Mouse (Mus musculus) liver, embryonic 13.5 days (tissue): ENCODE results near the gene Cops3. TPM values are rescaled to one million over a fixed set of nuclear protein-coding genes. Genes with fewer than 3 reads are reported as not detected.

Experiments used
- ATAC-seq: fragments of 200-750 bp; cut with Nextera tagmentation; 2 replicates; pipeline ENCODE4 v1.8.0; 2017; ENCODE audit warnings: low read depth, mild to moderate bottlenecking, moderate number of reproducible peaks, moderate library complexity
- DNase-seq: peaks from one replicate; pipeline ENCODE4 v3.0.0; 2022
- H3K27ac ChIP-seq: fragments of 300-500 bp; sonication (generic); 2 replicates; pipeline ENCODE4 v1.5.1; 2015; ENCODE audit warnings: moderate library complexity, mild to moderate bottlenecking, inconsistent platforms
- H3K27me3 ChIP-seq: fragments of 300-500 bp; sonication (generic); 2 replicates; pipeline ENCODE4 v1.6.1; 2015; ENCODE audit warnings: mild to moderate bottlenecking, inconsistent platforms
- H3K36me3 ChIP-seq: fragments of 300-500 bp; sonication (generic); 2 replicates; pipeline ENCODE4 v1.6.1; 2015; ENCODE audit warnings: mild to moderate bottlenecking, inconsistent platforms
- H3K4me1 ChIP-seq: fragments of 300-500 bp; sonication (generic); replicated peaks from 2 replicates; pipeline ENCODE4 v1.6.1; 2015; ENCODE audit warnings: inconsistent platforms
- H3K4me2 ChIP-seq: fragments of 300-500 bp; sonication (generic); 2 replicates; pipeline ENCODE4 v1.6.1; 2015; ENCODE audit warnings: inconsistent platforms, mild to moderate bottlenecking, moderate library complexity
- H3K4me3 ChIP-seq: fragments of 300-500 bp; sonication (generic); replicated peaks from 2 replicates; pipeline ENCODE4 v1.5.1; 2015; ENCODE audit warnings: mild to moderate bottlenecking, inconsistent platforms
- H3K9ac ChIP-seq: fragments of 300-500 bp; sonication (generic); 2 replicates; pipeline ENCODE4 v1.6.1; 2015; ENCODE audit warnings: mild to moderate bottlenecking, inconsistent platforms
- H3K9me3 ChIP-seq: fragments of 300-500 bp; sonication (generic); replicated peaks from 2 replicates; pipeline ENCODE4 v1.6.1; 2016; ENCODE audit warnings: inconsistent platforms
- WGBS: fragments of 180-500 bp; shearing (Covaris S2); methylation state at CpG from one replicate; pipeline ENCODE4 v1.1.7; 2015; ENCODE audit not compliant: insufficient replicate concordance; 5-methylcytosine and 5-hydroxymethylcytosine counted together
- polyA plus RNA-seq: library from polyadenylated mRNA; unstranded; fragments of >200 nt; fragmentation: Nextera tagmentation; extraction: Ambion mirVana; gene quantifications from 2 replicates; pipeline ENCODE4 v1.2.1, GENCODE M21; 2015

Cops3 gene
- polyA plus RNA-seq, 1 experiment from 2014 or later, result 127 TPM

DNA sequence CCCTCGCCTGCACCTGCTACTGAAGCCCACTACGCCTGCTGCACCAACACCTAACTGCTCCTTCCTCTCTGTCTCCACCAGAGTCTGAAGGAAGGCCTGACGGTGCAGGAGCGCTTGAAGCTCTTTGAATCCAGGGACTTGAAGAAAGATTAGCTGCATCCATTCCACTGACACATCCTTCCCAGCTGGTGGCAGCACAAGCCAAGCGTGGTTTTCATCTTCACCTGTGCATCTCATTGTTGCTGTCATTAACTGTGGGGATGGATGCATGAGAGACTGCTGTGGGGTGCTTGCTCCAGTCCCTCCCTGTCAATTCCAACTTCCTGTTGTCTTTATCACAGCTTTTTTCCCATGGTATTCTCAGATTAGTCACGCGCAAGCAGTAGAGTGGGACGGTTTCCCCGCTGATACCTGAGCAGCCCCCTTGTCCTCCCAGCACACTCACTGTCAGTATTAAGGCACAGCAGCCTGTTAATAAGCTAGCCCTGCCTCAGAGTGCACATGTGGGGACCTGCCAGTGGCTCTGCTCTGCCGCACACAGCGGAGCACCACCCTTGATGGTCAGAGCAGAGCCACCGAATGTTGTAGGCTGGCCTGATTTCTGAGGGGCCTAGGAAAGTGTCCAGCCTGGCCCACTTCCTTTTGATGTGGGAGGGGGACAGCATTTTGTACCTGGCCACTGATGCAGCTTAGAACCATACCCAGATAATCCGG, 64.0 kb downstream of the Cops3 start:
- Histone ChIP-seq H3K4me3 (no peak overlapping the region), H3K4me1 (0 out of 2 replicates have a peak, but pooled peaks cover 5% of the 10 kb centered on the region), H3K9ac (no peak overlapping the region), H3K27me3 (no peaks in the 10 kb centered on the region), H3K36me3 (peaks cover 58% of the 10 kb centered on the region), H3K4me2 (no peak overlapping the region), H3K27ac (no peak overlapping the region), H3K9me3 (no peaks in the 10 kb centered on the region)
- DNase-seq (no peak), ATAC-seq (no peak)
- WGBS, result 85% methylated on average over 13 of the region's 13 CpGs

DNA sequence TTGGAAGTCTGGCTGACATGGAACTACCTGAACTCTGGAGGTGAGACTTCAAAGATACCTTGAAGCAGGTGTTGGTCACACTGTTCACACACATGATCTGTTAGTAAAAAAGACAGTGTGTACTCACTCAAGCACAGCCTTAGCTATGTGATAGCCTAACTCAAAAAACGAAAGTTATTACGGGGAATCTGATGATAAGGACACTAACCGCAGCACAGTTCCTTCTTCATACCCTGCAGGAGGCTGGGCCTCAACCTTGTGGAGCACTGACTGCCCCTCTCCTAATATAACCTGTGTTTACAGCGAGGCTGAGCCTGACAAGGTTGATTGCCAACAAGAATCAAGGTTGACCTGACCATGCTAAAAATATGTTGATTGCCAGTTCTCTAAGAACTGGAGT, 65.1 kb downstream of the Cops3 start:
- DNase-seq, result no peak
- peaks cover 67% of the 10 kb centered on the region for H3K36me3 ChIP-seq
- H3K9ac ChIP-seq, result no peak overlapping the region
- no peak for ATAC-seq
- H3K4me3 ChIP-seq, result no peak overlapping the region
- WGBS, result 46% methylated on average over 4 of the region's 4 CpGs
- no peak overlapping the region for H3K27ac ChIP-seq
- H3K9me3 ChIP-seq, result no peaks in the 10 kb centered on the region
- H3K4me1 ChIP-seq, result 0 out of 2 replicates have a peak, but pooled peaks cover 5% of the 10 kb centered on the region
- H3K27me3 ChIP-seq, result no peaks in the 10 kb centered on the region
- H3K4me2 ChIP-seq, result no peak overlapping the region

- H3K36me3 ChIP-seq, result peaks cover 81% of the 10 kb centered on the region
- WGBS, result 75% methylated on average over 4 of the region's 4 CpGs
- DNase-seq, result no peak
Observed at GRCm38 (mm10) chr11:59772902-59773301, 66.7 kb downstream of the Cops3 start.

DNA sequence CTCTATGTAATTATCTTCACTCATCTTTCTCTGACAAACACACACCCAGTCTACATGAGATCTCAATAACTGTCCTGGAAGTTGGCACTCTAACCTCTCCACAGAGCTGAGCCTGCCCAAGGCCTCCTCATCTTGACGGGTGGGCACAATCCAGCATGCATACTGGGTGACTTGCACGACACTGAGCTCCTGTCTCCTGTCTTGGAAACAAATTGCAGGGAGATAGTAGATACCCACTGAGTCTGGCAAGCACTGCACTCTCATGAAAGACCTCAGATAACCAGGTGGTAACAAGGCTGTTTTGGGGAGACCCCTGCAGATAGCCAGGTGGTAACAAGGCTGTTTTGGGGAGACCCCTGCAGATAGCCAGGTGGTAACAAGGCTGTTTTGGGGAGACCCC, 67.3 kb downstream of the Cops3 start:
- Histone ChIP-seq H3K4me3 (no peak overlapping the region), H3K4me2 (no peak overlapping the region), H3K9ac (no peak overlapping the region), H3K36me3 (peaks cover 82% of the 10 kb centered on the region), H3K27ac (no peak overlapping the region), H3K27me3 (no peaks in the 10 kb centered on the region), H3K4me1 (0 out of 2 replicates have a peak, but pooled peaks cover 5% of the 10 kb centered on the region), H3K9me3 (no peaks in the 10 kb centered on the region)
- no peak for DNase-seq
- ATAC-seq, result no peak
- WGBS, result 61% methylated on average over 2 of the region's 2 CpGs

More at GRCm38 (mm10) chr11:59772902-59773301, 66.7 kb downstream of the Cops3 start:
- Histone ChIP-seq H3K4me3 (no peak overlapping the region), H3K9ac (no peak overlapping the region), H3K4me2 (no peak overlapping the region), H3K4me1 (0 out of 2 replicates have a peak, but pooled peaks cover 5% of the 10 kb centered on the region), H3K9me3 (no peaks in the 10 kb centered on the region), H3K27me3 (no peaks in the 10 kb centered on the region), H3K27ac (no peak overlapping the region)
- no peak for ATAC-seq

DNA sequence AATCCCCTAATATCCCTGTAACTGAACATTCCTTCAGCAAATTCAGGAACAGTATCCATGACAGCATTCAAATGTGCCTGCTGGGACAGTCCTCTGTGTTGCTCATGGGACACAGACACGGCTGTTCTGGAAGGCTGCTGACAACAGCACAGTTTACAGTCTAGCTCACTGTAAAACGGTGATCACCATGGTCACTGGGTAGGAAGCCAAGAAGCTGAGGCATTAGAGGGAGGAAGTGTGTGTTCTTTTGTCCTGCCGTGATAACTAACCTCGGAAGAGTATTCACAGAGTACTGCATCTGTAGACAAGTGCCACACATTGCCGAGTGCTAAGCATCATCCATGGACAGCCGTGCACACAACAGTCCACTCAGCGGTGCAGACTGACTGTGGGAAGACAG, 68.9 kb downstream of the Cops3 start:
- 0 out of 2 replicates have a peak, but pooled peaks cover 5% of the 10 kb centered on the region for H3K4me1 ChIP-seq
- H3K36me3 ChIP-seq, result peaks cover 85% of the 10 kb centered on the region
- H3K9me3 ChIP-seq, result no peaks in the 10 kb centered on the region
- ATAC-seq (peak; percentile 50; the same call in 1 of the 2 replicates), DNase-seq (no peak)
- no peak overlapping the region for H3K4me3 ChIP-seq
- H3K4me2 ChIP-seq, result no peak overlapping the region
- WGBS, result 35% methylated on average over 7 of the region's 7 CpGs
- H3K9ac ChIP-seq, result no peak overlapping the region
- H3K27ac ChIP-seq, result no peak overlapping the region
- no peaks in the 10 kb centered on the region for H3K27me3 ChIP-seq

DNA sequence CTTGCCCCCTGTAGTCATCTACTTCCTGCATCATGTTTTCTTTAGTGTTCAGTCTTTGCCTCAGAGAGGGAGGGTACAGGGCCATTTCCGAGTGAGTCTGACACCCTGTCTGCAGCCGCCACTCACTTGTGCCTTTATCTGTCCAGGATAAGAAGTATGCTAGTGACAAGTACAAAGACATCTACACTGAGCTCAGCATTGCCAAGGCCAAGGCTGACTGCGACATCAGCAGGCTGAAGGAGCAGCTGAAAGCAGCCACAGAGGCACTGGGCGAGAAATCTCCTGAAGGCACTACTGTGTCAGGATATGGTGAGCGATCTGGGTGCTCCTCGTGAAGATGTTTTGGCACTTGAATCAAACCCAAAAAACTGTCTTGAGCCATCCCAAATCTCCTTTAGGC, 69.9 kb downstream of the Cops3 start:
- no peak overlapping the region for H3K27ac ChIP-seq
- H3K9me3 ChIP-seq, result no peaks in the 10 kb centered on the region
- no peak overlapping the region for H3K9ac ChIP-seq
- no peak overlapping the region for H3K4me3 ChIP-seq
- peaks cover 88% of the 10 kb centered on the region for H3K36me3 ChIP-seq
- 0 out of 2 replicates have a peak, but pooled peaks cover 5% of the 10 kb centered on the region for H3K4me1 ChIP-seq
- 63% methylated on average over 6 of the region's 6 CpGs for WGBS
- ATAC-seq (no peak), DNase-seq (no peak)
- H3K4me2 ChIP-seq, result no peak overlapping the region
- no peaks in the 10 kb centered on the region for H3K27me3 ChIP-seq

- 84% methylated on average over 2 of the region's 2 CpGs for WGBS
- H3K27me3 ChIP-seq, result no peaks in the 10 kb centered on the region
- H3K9me3 ChIP-seq, result no peaks in the 10 kb centered on the region
- H3K9ac ChIP-seq, result no peak overlapping the region
- 0 out of 2 replicates have a peak, but pooled peaks cover 4% of the 10 kb centered on the region for H3K4me1 ChIP-seq
- H3K36me3 ChIP-seq, result peaks cover 90% of the 10 kb centered on the region
- no peak overlapping the region for H3K4me2 ChIP-seq
- DNase-seq (no peak), ATAC-seq (no peak)
- no peak overlapping the region for H3K4me3 ChIP-seq
- no peak overlapping the region for H3K27ac ChIP-seq
Observed at GRCm38 (mm10) chr11:59769307-59769706, 70.3 kb downstream of the Cops3 start.

Other genes starting within 250 kb of the Cops3 start
- not detected in 2 replicates for gene Olfr223, start 246.5 kb downstream of the Cops3 start, polyA plus RNA-seq
- 10.7 and 11.8 TPM in 2 replicates for gene Mprip, start 178.5 kb downstream of the Cops3 start, polyA plus RNA-seq
- 2.8 TPM in 2 replicates for gene Pld6, start 52.2 kb downstream of the Cops3 start, polyA plus RNA-seq
- 14.0 and 15.6 TPM in 2 replicates for gene Flcn, start 29.8 kb downstream of the Cops3 start, polyA plus RNA-seq
- gene Nt5m, start 391 bp downstream of the Cops3 start, polyA plus RNA-seq, result 13.6 and 14.4 TPM in 2 replicates
- 26.2 and 26.8 TPM in 2 replicates for gene Med9, start 108.4 kb upstream of the Cops3 start, polyA plus RNA-seq
- gene Rasd1, start 125.1 kb upstream of the Cops3 start, polyA plus RNA-seq, result 1.0 and 1.2 TPM in 2 replicates
- gene Pemt, start 206.7 kb upstream of the Cops3 start, polyA plus RNA-seq, result 7.7 and 7.9 TPM in 2 replicates